ENCODE assay signal across 24 mouse cellular contexts in genomic region chr3:135839535-135839934, GRCm38 (mm10).
"Had no signal": no experiment of that assay in that cellular context is flagged by ENCODE, and none has a peak within 500 bp of the region (broad histone marks: within the 10 kb centered on the region; RNA-seq: fewer than 3 reads in every experiment).

No protein-coding gene starts in this region.

- ATAC-seq: forebrain, embryonic 15.5 days; forebrain, postnatal 0 days; hindbrain, postnatal 0 days; intestine, embryonic 15.5 days; liver, embryonic 12.5 days had no signal

- H3K9ac ChIP-seq: forebrain, embryonic 15.5 days; forebrain, postnatal 0 days; heart, embryonic 15.5 days; hindbrain, embryonic 13.5 days; hindbrain, embryonic 15.5 days; intestine, embryonic 15.5 days; kidney, embryonic 15.5 days; limb, embryonic 13.5 days; limb, embryonic 15.5 days; liver, embryonic 12.5 days; liver, embryonic 14.5 days had no signal

- H3K36me3 ChIP-seq: forebrain, embryonic 15.5 days; heart, embryonic 15.5 days; hindbrain, embryonic 13.5 days; hindbrain, embryonic 15.5 days; intestine, embryonic 15.5 days; kidney, embryonic 15.5 days; limb, embryonic 13.5 days; limb, embryonic 15.5 days had no signal

- H3K27me3 ChIP-seq: forebrain, embryonic 15.5 days; heart, embryonic 15.5 days; hindbrain, embryonic 13.5 days; hindbrain, embryonic 15.5 days; intestine, embryonic 15.5 days; kidney, embryonic 15.5 days; limb, embryonic 13.5 days; limb, embryonic 15.5 days; liver, embryonic 12.5 days had no signal

- H3K4me1 ChIP-seq: forebrain, embryonic 15.5 days; hindbrain, embryonic 13.5 days; hindbrain, embryonic 15.5 days; intestine, embryonic 15.5 days; limb, embryonic 15.5 days had no signal

- H3K27ac ChIP-seq: forebrain, embryonic 15.5 days; heart, embryonic 15.5 days; hindbrain, embryonic 13.5 days; hindbrain, embryonic 15.5 days; hindbrain, postnatal 0 days; intestine, embryonic 15.5 days; kidney, embryonic 15.5 days; kidney, postnatal 0 days; limb, embryonic 13.5 days; limb, embryonic 15.5 days; liver, embryonic 12.5 days; liver, embryonic 14.5 days had no signal

- H3K4me2 ChIP-seq: forebrain, embryonic 15.5 days; heart, embryonic 15.5 days; hindbrain, embryonic 13.5 days; hindbrain, embryonic 15.5 days; intestine, embryonic 15.5 days; kidney, embryonic 15.5 days; limb, embryonic 15.5 days; liver, embryonic 12.5 days had no signal

- H3K9me3 ChIP-seq: forebrain, embryonic 15.5 days; heart, embryonic 15.5 days; hindbrain, embryonic 13.5 days; hindbrain, embryonic 15.5 days; intestine, embryonic 15.5 days; kidney, embryonic 15.5 days; limb, embryonic 13.5 days; limb, embryonic 15.5 days; liver, embryonic 12.5 days had no signal

- H3K4me3 ChIP-seq: forebrain, embryonic 15.5 days; heart, embryonic 15.5 days; hindbrain, embryonic 13.5 days; hindbrain, embryonic 15.5 days; intestine, embryonic 15.5 days; kidney, embryonic 15.5 days; limb, embryonic 13.5 days; limb, embryonic 15.5 days; liver, embryonic 12.5 days had no signal

- DNase-seq: forebrain, postnatal 0 days; gastrocnemius, postnatal 14 days; gastrocnemius, postnatal 36 days; heart, adult 18-20 months; kidney, adult 11 months; kidney, adult 2 months; kidney, adult 9 months; kidney, postnatal 14 days; kidney, postnatal 36 days; layer of hippocampus, adult 9-11 months; layer of hippocampus, postnatal 36 days; left cerebral cortex, postnatal 4 days had no signal
